Mouse (Mus musculus): ENCODE measurements around the gene Pfdn5.

- TF ChIP-seq CTCF (IDR thresholded peaks at IDR 0.05; ENCODE audit: extremely low read depth, insufficient read depth, insufficient read length, insufficient replicate concordance) (no peak), POLR2A (IDR thresholded peaks at IDR 0.05; ENCODE audit: low read depth, low read length) (no peak)
Measured at GRCm38 (mm10) chr15:102302542-102302941, 23.4 kb upstream of the Pfdn5 start.
